Mouse (Mus musculus): ENCODE results near the gene Nbeal1.

GRCm38 (mm10) chr1:60342808-60343629 lies 162.6 kb downstream of the Nbeal1 start, which contains the start of gene Cyp20a1:
- TF ChIP-seq FOSL1 (IDR thresholded peaks at IDR 0.05; ENCODE audit: insufficient read depth, low read length, poor library complexity, severe bottlenecking) (no peak), CTCF (IDR thresholded peaks at IDR 0.05; ENCODE audit: control insufficient read depth, insufficient read depth, insufficient read length) (no peak), MAX (IDR thresholded peaks at IDR 0.05) (peak; percentile 81), USF1 (IDR thresholded peaks at IDR 0.05; ENCODE audit: low read depth) (peak; percentile 53), MYOD1 (IDR thresholded peaks at IDR 0.05; ENCODE audit: control insufficient read depth, insufficient read length, low read depth) (no peak)
